Mouse (Mus musculus): ENCODE data around the gene Xbp1.
"Not testable (repeated sequence)": the region's sequence is repeated elsewhere in the genome, so short reads cannot be mapped to it uniquely, and the experiment has no call there.

Xbp1 gene

GRCm38 (mm10) chr11:5520412-5521265 is at the start of gene Xbp1:
Gene Xbp1, plus strand, starts transcription at chr11:5520659.
- in situ Hi-C loops (cut with MboI, MseI): loop anchor here (5.0 kb wide), 1 partner anchor 33 kb away; no protein-coding TSS in a partner anchor

- in situ Hi-C loops (cut with MboI, MseI): loop anchor here (5.0 kb wide), 1 partner anchor 182 kb away; no protein-coding TSS in a partner anchor
Observed at GRCm38 (mm10) chr11:5474130-5474529, 46.3 kb upstream of the Xbp1 start.

GRCm38 (mm10) chr11:5475556-5476118 is 44.8 kb upstream of the Xbp1 start:
- in situ Hi-C loops (cut with MboI, MseI): not testable (repeated sequence)

- in situ Hi-C loops (cut with MboI, MseI): no loop called here
Observed at GRCm38 (mm10) chr11:5476806-5477205, 43.7 kb upstream of the Xbp1 start.

GRCm38 (mm10) chr11:5478193-5478592 is 42.3 kb upstream of the Xbp1 start:
- in situ Hi-C loops (cut with MboI, MseI): no loop called here

GRCm38 (mm10) chr11:5478831-5479230 is 41.6 kb upstream of the Xbp1 start:
- in situ Hi-C loops (cut with MboI, MseI): no loop called here

GRCm38 (mm10) chr11:5482581-5482980 is 37.9 kb upstream of the Xbp1 start:
- in situ Hi-C loops (cut with MboI, MseI): no loop called here

- in situ Hi-C loops (cut with MboI, MseI): loop anchor here (5.0 kb wide), 1 partner anchor 37 kb away; the partner anchor contains the start of gene Xbp1
Observed at GRCm38 (mm10) chr11:5485193-5486011, 35.1 kb upstream of the Xbp1 start.

GRCm38 (mm10) chr11:5489433-5489832 is 31.0 kb upstream of the Xbp1 start:
- in situ Hi-C loops (cut with MboI, MseI): loop anchor here (5.0 kb wide), 1 partner anchor 33 kb away; the partner anchor contains the start of gene Xbp1

- in situ Hi-C loops (cut with MboI, MseI): loop anchor here (5.0 kb wide), 1 partner anchor 136 kb away; no protein-coding TSS in a partner anchor
Observed at GRCm38 (mm10) chr11:5490989-5491656, 29.3 kb upstream of the Xbp1 start.

GRCm38 (mm10) chr11:5491912-5492311 is 28.5 kb upstream of the Xbp1 start:
- in situ Hi-C loops (cut with MboI, MseI): loop anchor here (5.0 kb wide), 1 partner anchor 135 kb away; no protein-coding TSS in a partner anchor

- in situ Hi-C loops (cut with MboI, MseI): loop anchor here (5.0 kb wide), 1 partner anchor 133 kb away; no protein-coding TSS in a partner anchor
Observed at GRCm38 (mm10) chr11:5493869-5494268, 26.6 kb upstream of the Xbp1 start.

GRCm38 (mm10) chr11:5495286-5495832 is 25.1 kb upstream of the Xbp1 start:
- in situ Hi-C loops (cut with MboI, MseI): no loop called here

- in situ Hi-C loops (cut with MboI, MseI): no loop called here
Observed at GRCm38 (mm10) chr11:5495906-5496305, 24.6 kb upstream of the Xbp1 start.

GRCm38 (mm10) chr11:5496559-5497248 is 23.8 kb upstream of the Xbp1 start:
- in situ Hi-C loops (cut with MboI, MseI): no loop called here

GRCm38 (mm10) chr11:5498422-5498821 is 22.0 kb upstream of the Xbp1 start:
- in situ Hi-C loops (cut with MboI, MseI): no loop called here

- in situ Hi-C loops (cut with MboI, MseI): no loop called here
Observed at GRCm38 (mm10) chr11:5498931-5499661, 21.4 kb upstream of the Xbp1 start.

- in situ Hi-C loops (cut with MboI, MseI): no loop called here
Observed at GRCm38 (mm10) chr11:5499961-5500644, 20.4 kb upstream of the Xbp1 start.
